Mouse (Mus musculus) megakaryocyte, embryonic 14.5 days (primary cell): ENCODE measurements around the gene Gm20388.

Experiments
- FLI1 ChIP-seq: IDR thresholded peaks from 2 replicates; pipeline ENCODE4 v1.6.1; 2012; ENCODE audit warnings: low read length, inconsistent platforms, mixed read lengths
- GATA1 ChIP-seq: IDR thresholded peaks from 3 replicates; pipeline ENCODE4 v1.6.1; 2012; ENCODE audit warnings: mixed read lengths, low read length, inconsistent platforms, borderline replicate concordance

GRCm38 (mm10) chr8:120143911-120144651 is 233.4 kb downstream of the Gm20388 start:
- TF ChIP-seq GATA1 (no peak), FLI1 (no peak)
